Mouse (Mus musculus) kidney, postnatal 25 days (tissue): ENCODE data around the gene Pla2g2e.
"Not testable (repeated sequence)": the region's sequence is repeated elsewhere in the genome, so short reads cannot be mapped to it uniquely, and the experiment has no call there.

Experiments used
- DNase-seq, 2 experiments: peaks; one replicate each; pipeline ENCODE4 v3.0.0; 2021; ENCODE audit warnings: mixed read lengths in 2 of 2

Gene Pla2g2e

GRCm38 (mm10) chr4:138877731-138878130 is at the start of gene Pla2g2e:
Pla2g2e (plus strand) TSS chr4:138877942.
- DNase-seq, result no peak

GRCm38 (mm10) chr4:138839806-138840205 is 37.9 kb upstream of the Pla2g2e start:
- DNase-seq, result no peak

GRCm38 (mm10) chr4:138840726-138841125 is 37.0 kb upstream of the Pla2g2e start:
- DNase-seq, result no peak

GRCm38 (mm10) chr4:138841386-138841785 is 36.4 kb upstream of the Pla2g2e start:
- no peak for DNase-seq

GRCm38 (mm10) chr4:138851463-138851862 is 26.3 kb upstream of the Pla2g2e start:
- peak; percentile 58 to 72 for DNase-seq

- DNase-seq, result no peak
These were observed 24.8 kb upstream of the Pla2g2e start for GRCm38 (mm10) chr4:138852961-138853360.

GRCm38 (mm10) chr4:138855092-138855632 is 22.6 kb upstream of the Pla2g2e start:
- DNase-seq, result no peak

GRCm38 (mm10) chr4:138856491-138856890 is 21.3 kb upstream of the Pla2g2e start:
- peak; percentile 74 to 79 for DNase-seq

- DNase-seq, result no peak
These were observed 20.2 kb upstream of the Pla2g2e start for GRCm38 (mm10) chr4:138857576-138857975.

- DNase-seq, result no peak
These were observed 19.3 kb upstream of the Pla2g2e start for GRCm38 (mm10) chr4:138858446-138858845.

GRCm38 (mm10) chr4:138859245-138859644 is 18.5 kb upstream of the Pla2g2e start:
- no peak for DNase-seq

GRCm38 (mm10) chr4:138859728-138860127 is 18.0 kb upstream of the Pla2g2e start:
- peak; percentile 74 to 84 for DNase-seq

- DNase-seq, result peak; percentile 27 to 54
These were observed 14.3 kb upstream of the Pla2g2e start, which contains the start of gene Pla2g5 for GRCm38 (mm10) chr4:138863344-138863998. Pla2g5 (minus strand) TSS chr4:138863482.

GRCm38 (mm10) chr4:138865092-138865491 is 12.7 kb upstream of the Pla2g2e start:
- peak in 1 of 2 experiments; percentile 22 for DNase-seq

- DNase-seq, result peak in 1 of 2 experiments; percentile 29
These were observed 11.8 kb upstream of the Pla2g2e start for GRCm38 (mm10) chr4:138865991-138866390.

GRCm38 (mm10) chr4:138866413-138866812 is 11.3 kb upstream of the Pla2g2e start:
- DNase-seq, result peak; percentile 65 to 87

GRCm38 (mm10) chr4:138868666-138869065 is 9.1 kb upstream of the Pla2g2e start:
- no peak for DNase-seq

- DNase-seq, result no peak
These were observed 3.9 kb upstream of the Pla2g2e start, which contains the start of gene Gm13030 for GRCm38 (mm10) chr4:138873864-138874263. Gm13030 (minus strand) TSS chr4:138873964.

- not testable (repeated sequence) for DNase-seq
These were observed 2.5 kb upstream of the Pla2g2e start for GRCm38 (mm10) chr4:138875275-138875674.

- DNase-seq, result no peak
These were observed 1.8 kb upstream of the Pla2g2e start for GRCm38 (mm10) chr4:138875986-138876385.

- DNase-seq, result no peak
These were observed 1.0 kb downstream of the Pla2g2e start for GRCm38 (mm10) chr4:138878783-138879182.

- no peak for DNase-seq
These were observed 2.1 kb downstream of the Pla2g2e start for GRCm38 (mm10) chr4:138879808-138880207.

GRCm38 (mm10) chr4:138880811-138881584 is 3.3 kb downstream of the Pla2g2e start:
- DNase-seq, result no peak

- DNase-seq, result no peak
These were observed 4.4 kb downstream of the Pla2g2e start for GRCm38 (mm10) chr4:138882179-138882578.
